Mouse (Mus musculus): ENCODE results near the gene Fcgr3.
"Not testable (repeated sequence)": the region's sequence is repeated elsewhere in the genome, so short reads cannot be mapped to it uniquely, and the experiment has no call there.

DNA sequence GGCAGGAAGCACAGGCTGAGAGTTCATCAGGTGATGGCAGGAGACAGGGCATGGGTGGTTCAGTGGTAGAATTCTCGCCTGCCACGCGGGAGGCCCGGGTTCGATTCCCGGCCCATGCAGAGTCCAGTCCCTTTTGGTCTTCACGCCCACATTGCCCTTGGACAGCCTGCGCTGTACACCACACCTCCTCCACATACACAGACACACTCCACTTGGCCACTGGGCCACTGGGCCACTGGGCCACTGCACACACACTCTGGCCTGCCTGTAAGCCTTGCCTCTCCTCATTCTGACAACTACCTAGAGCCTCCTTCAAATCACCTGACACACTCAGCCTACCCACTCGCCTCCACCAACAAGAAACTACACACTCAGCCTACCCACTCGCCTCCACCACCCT is 1.8 kb upstream of the Fcgr3 start:
- not testable (repeated sequence) for TF ChIP-seq GATA1, TAL1 (IDR thresholded peaks at IDR 0.05; ENCODE audit: low read length)

Data from erythroblast, embryonic 14.5 days (primary cell).